Mouse (Mus musculus) WW6 (cell line): ENCODE measurements around the gene Aldh18a1.
"Not testable (repeated sequence)": the region's sequence is repeated elsewhere in the genome, so short reads cannot be mapped to it uniquely, and the experiment has no call there.

ENCODE experiments used
- DNase-seq: peaks from one replicate; pipeline ENCODE4 v3.0.0-alpha.2; 2013; ENCODE audit warnings: low read depth, low spot score

Aldh18a1 gene

GRCm38 (mm10) chr19:40586908-40587307, 1.4 kb downstream of the Aldh18a1 start:
- no peak for DNase-seq

GRCm38 (mm10) chr19:40581662-40582061, 6.6 kb downstream of the Aldh18a1 start:
- DNase-seq, result no peak

- no peak for DNase-seq
Measured at GRCm38 (mm10) chr19:40580902-40581301, 7.4 kb downstream of the Aldh18a1 start.

GRCm38 (mm10) chr19:40575438-40575837, 12.8 kb downstream of the Aldh18a1 start:
- no peak for DNase-seq

- DNase-seq, result no peak
Measured at GRCm38 (mm10) chr19:40570726-40571125, 17.5 kb downstream of the Aldh18a1 start.

GRCm38 (mm10) chr19:40567616-40568015, 20.6 kb downstream of the Aldh18a1 start:
- DNase-seq, result no peak

- DNase-seq, result no peak
Measured at GRCm38 (mm10) chr19:40563880-40564645, 24.2 kb downstream of the Aldh18a1 start.

- DNase-seq, result not testable (repeated sequence)
Measured at GRCm38 (mm10) chr19:40561521-40561920, 26.7 kb downstream of the Aldh18a1 start.

- no peak for DNase-seq
Measured at GRCm38 (mm10) chr19:40556029-40556428, 32.2 kb downstream of the Aldh18a1 start.

- DNase-seq, result no peak
Measured at GRCm38 (mm10) chr19:40555136-40555535, 33.1 kb downstream of the Aldh18a1 start.

- no peak for DNase-seq
Measured at GRCm38 (mm10) chr19:40554343-40554742, 33.9 kb downstream of the Aldh18a1 start.

- DNase-seq, result no peak
Measured at GRCm38 (mm10) chr19:40553849-40554248, 34.4 kb downstream of the Aldh18a1 start.

GRCm38 (mm10) chr19:40553014-40553789, 35.1 kb downstream of the Aldh18a1 start:
- DNase-seq, result no peak

- DNase-seq, result no peak
Measured at GRCm38 (mm10) chr19:40549516-40550135, 38.6 kb downstream of the Aldh18a1 start.

GRCm38 (mm10) chr19:40548796-40549515, 39.3 kb downstream of the Aldh18a1 start:
- no peak for DNase-seq

GRCm38 (mm10) chr19:40548386-40548785, 39.9 kb downstream of the Aldh18a1 start:
- DNase-seq, result no peak

- DNase-seq, result peak; percentile 11
Measured at GRCm38 (mm10) chr19:40544856-40545255, 43.4 kb downstream of the Aldh18a1 start.

GRCm38 (mm10) chr19:40542776-40543175, 45.5 kb downstream of the Aldh18a1 start:
- no peak for DNase-seq

- DNase-seq, result no peak
Measured at GRCm38 (mm10) chr19:40536526-40536925, 51.7 kb downstream of the Aldh18a1 start.

- no peak for DNase-seq
Measured at GRCm38 (mm10) chr19:40532525-40532924, 55.7 kb downstream of the Aldh18a1 start.

GRCm38 (mm10) chr19:40530323-40530722, 57.9 kb downstream of the Aldh18a1 start:
- no peak for DNase-seq

- no peak for DNase-seq
Measured at GRCm38 (mm10) chr19:40528254-40528653, 60.0 kb downstream of the Aldh18a1 start.
